Comparison of ENCODE assay signal across 23 mouse cellular contexts in genomic region chr1:110067405-110067804, GRCm38 (mm10).
A peak's percentile ranks its signal among the peaks of the same experiment; 100 is the strongest.
DNase-seq lines count a peak whose midpoint lies in the region; ATAC-seq and TF ChIP-seq lines count a peak whose summit lies in the region.
"Had no signal": no experiment of that assay in that cellular context is flagged by ENCODE, and none has a peak within 500 bp of the region (broad histone marks: within the 10 kb centered on the region; RNA-seq: fewer than 3 reads in every experiment).

No protein-coding gene starts in this region.

- no peaks in the 10 kb centered on the region for H3K9me3 ChIP-seq in forebrain, postnatal 0 days (ENCODE audit: low read length)
- H3K9me3 ChIP-seq: embryonic facial prominence, embryonic 15.5 days; heart, embryonic 13.5 days; midbrain, embryonic 10.5 days had no signal

- H3K27ac ChIP-seq in forebrain, postnatal 0 days (ENCODE audit: low read depth, low read length): no peak overlapping the region
- H3K27ac ChIP-seq: embryonic facial prominence, embryonic 15.5 days; heart, embryonic 13.5 days; hindbrain, postnatal 0 days; midbrain, embryonic 10.5 days had no signal

- no peak overlapping the region for H3K4me3 ChIP-seq in forebrain, postnatal 0 days (ENCODE audit: low read depth, low read length)
- H3K4me3 ChIP-seq: embryonic facial prominence, embryonic 15.5 days; heart, embryonic 13.5 days; midbrain, embryonic 10.5 days; myocyte had no signal

- WGBS in forebrain, postnatal 0 days: 67% methylated on average over 1 of the region's 1 CpGs

- H3K9ac ChIP-seq in forebrain, postnatal 0 days: no peak overlapping the region
- H3K9ac ChIP-seq: embryonic facial prominence, embryonic 15.5 days; heart, embryonic 13.5 days had no signal

- ATAC-seq in forebrain, postnatal 0 days: peak; percentile 62; the same call in 1 of the 2 replicates
- ATAC-seq: hindbrain, postnatal 0 days had no signal

- no peaks in the 10 kb centered on the region for H3K27me3 ChIP-seq in forebrain, postnatal 0 days (ENCODE audit: insufficient read depth, low read length)
- H3K27me3 ChIP-seq: embryonic facial prominence, embryonic 15.5 days; heart, embryonic 13.5 days had no signal

- no peak overlapping the region for H3K4me2 ChIP-seq in forebrain, postnatal 0 days (ENCODE audit: low read depth)
- H3K4me2 ChIP-seq: embryonic facial prominence, embryonic 15.5 days; heart, embryonic 13.5 days had no signal

- TF ChIP-seq CTCF in forebrain, postnatal 0 days (IDR thresholded peaks at IDR 0.05; ENCODE audit: low read depth): no peak

- DNase-seq in frontal cortex, adult 2 months (ENCODE audit: extremely low spot score in 1 of 2, low spot score in 1 of 2): peak; percentile 56 to 64
- no peak for DNase-seq in frontal cortex, postnatal 10 days (ENCODE audit: low spot score in 2 of 2)
- peak; percentile 11 for DNase-seq in forebrain, postnatal 0 days
- peak; percentile 73 for DNase-seq in layer of hippocampus, adult 9-11 months
- DNase-seq in right cerebral cortex, adult 2 months (ENCODE audit: low spot score in 2 of 2): peak; percentile 20 to 45
- DNase-seq in testis, postnatal 14 days (ENCODE audit: low spot score): no peak
- DNase-seq in ovary, adult 18-20 months (ENCODE audit: low spot score): no peak
- DNase-seq in gastrocnemius, postnatal 4 days (ENCODE audit: low spot score in 2 of 2): no peak
- DNase-seq: adrenal gland, postnatal 10 days; B cell, adult 2 months; cerebellum, adult 9-10 months; heart, postnatal 36 days; kidney, adult 2 months; kidney, postnatal 14 days; lung, adult 2 months; lung, postnatal 4 days; retina, postnatal 1 day; thymus, postnatal 25 days had no signal

- no peaks in the 10 kb centered on the region for H3K4me1 ChIP-seq in forebrain, postnatal 0 days (ENCODE audit: insufficient read depth)
- H3K4me1 ChIP-seq: embryonic facial prominence, embryonic 15.5 days; heart, embryonic 13.5 days; midbrain, embryonic 10.5 days had no signal

- no peaks in the 10 kb centered on the region for H3K36me3 ChIP-seq in forebrain, postnatal 0 days (ENCODE audit: insufficient read depth)
- H3K36me3 ChIP-seq: embryonic facial prominence, embryonic 15.5 days; heart, embryonic 13.5 days; midbrain, embryonic 10.5 days had no signal

Comparison
In these comparisons a context has a peak if more than half of its experiments do, and no peak if none do; other contexts are left out.
1. DNase-seq: peak in frontal cortex, adult 2 months (2 of 2), forebrain, postnatal 0 days (single experiment), layer of hippocampus, adult 9-11 months (single experiment) and right cerebral cortex, adult 2 months (2 of 2); none in frontal cortex, postnatal 10 days (0 of 2), testis, postnatal 14 days (single experiment), ovary, adult 18-20 months (single experiment) and gastrocnemius, postnatal 4 days (0 of 2).